Comparison of ENCODE assay signal across 15 mouse cellular contexts in the genomic region with DNA sequence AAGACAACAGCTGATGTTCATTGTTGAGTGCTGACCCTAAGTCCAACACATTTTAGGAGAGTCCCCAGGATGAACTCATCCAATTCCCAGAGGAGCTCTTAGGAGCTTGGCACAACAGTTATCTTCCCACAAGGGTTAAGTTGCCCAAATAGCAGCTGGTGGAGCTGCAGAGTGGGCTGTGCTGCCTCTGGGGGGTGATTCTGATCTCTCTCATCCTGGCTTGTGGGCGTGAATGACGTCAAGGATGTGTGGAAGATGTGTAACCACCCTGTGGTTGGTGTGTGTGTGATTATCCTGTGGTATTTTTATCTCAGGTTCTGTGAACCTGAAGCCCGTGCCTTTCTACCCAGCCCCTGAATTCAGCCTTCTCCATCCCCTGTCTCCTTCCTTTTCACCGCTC.
"Had no signal": no experiment of that assay in that cellular context is flagged by ENCODE, and none has a peak within 500 bp of the region (broad histone marks: within the 10 kb centered on the region; RNA-seq: fewer than 3 reads in every experiment).

No protein-coding gene starts in this region.

- H3K4me1 ChIP-seq: kidney, embryonic 15.5 days; limb, embryonic 15.5 days; liver, embryonic 13.5 days; lung, embryonic 15.5 days; megakaryocyte, embryonic 14.5 days; midbrain, embryonic 15.5 days had no signal

- DNase-seq: kidney, adult 2 months; kidney, postnatal 14 days; liver, embryonic 13.5 days; liver, postnatal 0 days; lung, postnatal 14 days; retina, postnatal 1 day; thymus, postnatal 25 days had no signal

- H3K36me3 ChIP-seq: kidney, embryonic 15.5 days; limb, embryonic 15.5 days; liver, embryonic 13.5 days; lung, embryonic 15.5 days; midbrain, embryonic 15.5 days; neural tube, embryonic 13.5 days had no signal

- H3K27me3 ChIP-seq: kidney, embryonic 15.5 days; limb, embryonic 15.5 days; liver, embryonic 13.5 days; lung, embryonic 15.5 days; midbrain, embryonic 15.5 days; neural tube, embryonic 13.5 days had no signal

- H3K27ac ChIP-seq: kidney, embryonic 15.5 days; left cerebral cortex, adult 2 months; limb, embryonic 15.5 days; liver, embryonic 13.5 days; lung, embryonic 15.5 days; macrophage; midbrain, embryonic 15.5 days; neural tube, embryonic 13.5 days had no signal

- H3K4me3 ChIP-seq: kidney, embryonic 15.5 days; left cerebral cortex, adult 2 months; limb, embryonic 15.5 days; liver, embryonic 13.5 days; lung, embryonic 15.5 days; megakaryocyte, embryonic 14.5 days; midbrain, embryonic 15.5 days; neural tube, embryonic 13.5 days had no signal
